Mouse (Mus musculus): ENCODE measurements around the gene Fbxo17.

DNA sequence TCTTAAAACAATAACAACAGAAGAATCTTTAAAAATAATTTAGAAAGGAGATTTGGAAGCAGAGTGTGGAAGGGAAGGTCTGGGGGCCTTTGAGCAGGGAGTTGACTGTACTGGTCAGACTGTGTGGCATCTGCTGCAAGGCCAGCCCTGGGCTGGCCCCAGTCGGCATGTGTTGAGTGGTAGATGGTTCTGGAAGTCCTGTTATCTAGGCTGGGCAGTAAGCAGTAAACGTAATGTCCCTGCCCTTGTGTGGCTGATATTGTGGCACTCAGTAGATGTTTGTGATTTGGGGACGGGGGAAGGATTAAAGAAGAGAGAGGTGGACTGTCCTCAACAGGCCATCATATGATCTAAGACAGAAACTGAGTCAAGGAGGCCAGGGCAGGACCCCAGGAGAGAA is 53.7 kb downstream of the Fbxo17 start:
- no peak for TF ChIP-seq CTCF (IDR thresholded peaks at IDR 0.05; ENCODE audit: low read depth)
- no peak for TF ChIP-seq EP300 (IDR thresholded peaks at IDR 0.05; ENCODE audit: low read depth)
